Mouse (Mus musculus) mouse trophoblast stem cell (cell line): ENCODE results near the gene Sox2.

Experiments used
- in situ Hi-C, 2 experiments: fragments of 300-500 bp; cut with MseI, MboI; formaldehyde crosslinking; loops; 2 replicates in 1 of 2; 3 replicates in 1 of 2; pipeline ENCODE4 v1.15.1; 2025

Gene Sox2

DNA sequence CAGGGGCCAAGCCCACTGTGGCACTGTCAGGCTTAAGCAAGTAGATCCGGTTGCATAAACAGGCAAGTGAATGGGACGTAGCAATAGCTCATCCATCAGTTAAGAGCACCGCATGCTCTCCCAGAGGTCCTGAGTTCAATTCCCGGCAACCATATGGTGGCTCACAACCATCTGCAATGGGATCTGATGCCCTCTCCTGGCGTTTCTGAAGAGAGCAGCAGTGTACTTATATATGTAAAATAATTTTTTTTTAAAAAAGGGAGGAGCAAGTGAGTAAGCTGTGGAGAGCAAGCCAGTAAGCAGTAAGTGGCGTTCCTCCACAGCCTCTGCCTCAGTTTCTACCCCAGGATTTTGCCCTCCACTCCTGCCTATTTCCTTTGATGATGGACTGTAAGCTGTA is 37.9 kb downstream of the Sox2 start:
- in situ Hi-C loops = no loop called here

- in situ Hi-C loops = no loop called here
These were observed 41.6 kb downstream of the Sox2 start for GRCm38 (mm10) chr3:34691703-34692393.

- in situ Hi-C loops = no loop called here
These were observed 42.2 kb downstream of the Sox2 start for GRCm38 (mm10) chr3:34692394-34692745.
